Mouse (Mus musculus) forebrain, embryonic 13.5 days (tissue): ENCODE measurements around the gene Fstl5. TPM values are rescaled to one million over a fixed set of nuclear protein-coding genes. Genes with fewer than 3 reads are reported as not detected.
"Not testable (repeated sequence)": the region's sequence is repeated elsewhere in the genome, so short reads cannot be mapped to it uniquely, and the experiment has no call there.

Experiments used
- ATAC-seq: fragments of 200-750 bp; cut with Nextera tagmentation; 2 replicates; pipeline ENCODE4 v1.8.0; 2017
- H3K27ac ChIP-seq: fragments of 300-500 bp; sonication (generic); 2 replicates; pipeline ENCODE4 v1.5.1; 2015; ENCODE audit warnings: inconsistent platforms, mild to moderate bottlenecking, moderate library complexity
- H3K27me3 ChIP-seq: fragments of 300-500 bp; sonication (generic); 2 replicates; pipeline ENCODE4 v1.6.1; 2015; ENCODE audit warnings: mild to moderate bottlenecking, inconsistent platforms
- H3K36me3 ChIP-seq: fragments of 300-500 bp; sonication (generic); 2 replicates; pipeline ENCODE4 v1.6.1; 2015; ENCODE audit warnings: mild to moderate bottlenecking, inconsistent platforms; ENCODE audit not compliant: poor library complexity, severe bottlenecking
- H3K4me1 ChIP-seq: fragments of 300-500 bp; sonication (generic); 2 replicates; pipeline ENCODE4 v1.6.1; 2015; ENCODE audit warnings: inconsistent platforms
- H3K4me2 ChIP-seq: fragments of 300-500 bp; sonication (generic); 2 replicates; pipeline ENCODE4 v1.6.1; 2015; ENCODE audit warnings: inconsistent platforms, mild to moderate bottlenecking, moderate library complexity
- H3K4me3 ChIP-seq: fragments of 300-500 bp; sonication (generic); 2 replicates; pipeline ENCODE4 v1.5.1; 2015; ENCODE audit warnings: mild to moderate bottlenecking, inconsistent platforms
- H3K9ac ChIP-seq: fragments of 300-500 bp; sonication (generic); 2 replicates; pipeline ENCODE4 v1.6.1; 2015; ENCODE audit warnings: mild to moderate bottlenecking, inconsistent platforms
- H3K9me3 ChIP-seq: fragments of 300-500 bp; sonication (generic); replicated peaks from 2 replicates; pipeline ENCODE4 v1.6.1; 2016; ENCODE audit warnings: inconsistent platforms
- WGBS: fragments of 180-500 bp; shearing (Covaris S2); methylation state at CpG from one replicate; pipeline ENCODE4 v1.1.7; 2015; 5-methylcytosine and 5-hydroxymethylcytosine counted together
- polyA plus RNA-seq: library from polyadenylated mRNA; unstranded; fragments of >200 nt; fragmentation: Nextera tagmentation; extraction: Ambion mirVana; gene quantifications from 2 replicates; pipeline ENCODE4 v1.2.1, GENCODE M21; 2015

The Fstl5 gene
- polyA plus RNA-seq, 1 experiment from 2014 or later: 25.6 TPM

GRCm38 (mm10) chr3:76301026-76301773 is 227.1 kb downstream of the Fstl5 start:
- no peaks in the 10 kb centered on the region for H3K36me3 ChIP-seq
- WGBS: 89% methylated on average over 2 of the region's 2 CpGs
- no peaks in the 10 kb centered on the region for H3K9me3 ChIP-seq
- H3K4me1 ChIP-seq: no peaks in the 10 kb centered on the region
- no peak overlapping the region for H3K9ac ChIP-seq
- no peak overlapping the region for H3K27ac ChIP-seq
- no peak overlapping the region for H3K4me3 ChIP-seq
- H3K4me2 ChIP-seq: no peak overlapping the region
- ATAC-seq: no peak
- no peaks in the 10 kb centered on the region for H3K27me3 ChIP-seq

DNA sequence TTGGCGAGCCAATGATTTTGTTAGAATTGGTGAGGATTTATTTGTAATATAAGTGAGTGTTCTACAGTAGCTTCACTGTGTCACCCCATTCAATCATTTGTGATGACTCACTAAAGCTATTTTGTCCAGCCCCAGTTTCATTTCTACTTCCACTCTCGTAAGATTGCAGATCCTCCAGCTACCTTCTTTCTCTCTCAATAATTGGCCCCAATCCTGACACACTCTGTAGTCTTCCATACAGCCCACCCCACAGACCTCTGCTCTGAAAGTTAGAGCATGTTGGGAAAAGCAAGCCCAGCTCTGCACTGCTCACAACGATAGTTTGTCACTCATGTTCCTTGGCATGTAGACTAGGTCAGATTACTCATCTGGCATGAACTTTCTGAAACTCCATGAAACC is 242.9 kb downstream of the Fstl5 start:
- no peaks in the 10 kb centered on the region for H3K36me3 ChIP-seq
- H3K27ac ChIP-seq: no peak overlapping the region
- H3K9ac ChIP-seq: no peak overlapping the region
- peaks cover 6% of the 10 kb centered on the region for H3K9me3 ChIP-seq
- no peaks in the 10 kb centered on the region for H3K4me1 ChIP-seq
- H3K4me3 ChIP-seq: no peak overlapping the region
- 89% methylated on average over 3 of the region's 3 CpGs for WGBS
- H3K27me3 ChIP-seq: no peaks in the 10 kb centered on the region
- no peak for ATAC-seq
- H3K4me2 ChIP-seq: no peak overlapping the region

DNA sequence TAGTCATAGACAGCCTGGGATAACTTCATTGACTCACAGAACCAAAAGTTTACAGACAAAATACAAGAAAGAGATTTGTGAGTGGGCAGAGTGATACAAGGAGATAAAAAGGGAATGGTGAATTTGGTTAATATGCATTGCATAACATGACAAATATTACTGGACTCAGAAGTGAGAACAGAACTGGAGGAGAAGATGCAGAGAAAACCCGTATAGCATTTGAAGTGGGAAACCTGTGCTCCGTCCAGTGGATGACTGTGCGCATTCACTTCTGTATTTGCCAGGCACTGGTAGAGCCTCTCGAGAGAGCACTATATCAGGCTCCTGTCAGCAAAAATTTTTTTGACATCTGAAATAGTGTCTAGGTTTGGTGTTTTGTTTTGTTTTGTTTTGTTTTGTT is 245.5 kb downstream of the Fstl5 start:
- Histone ChIP-seq H3K9ac (no peak overlapping the region), H3K9me3 (peaks cover 6% of the 10 kb centered on the region), H3K36me3 (no peaks in the 10 kb centered on the region), H3K4me1 (no peaks in the 10 kb centered on the region), H3K27me3 (no peaks in the 10 kb centered on the region), H3K4me3 (no peak overlapping the region), H3K27ac (no peak overlapping the region), H3K4me2 (no peak overlapping the region)
- no peak for ATAC-seq
- WGBS: 92% methylated on average over 4 of the region's 4 CpGs

GRCm38 (mm10) chr3:76322431-76322830 is 248.4 kb downstream of the Fstl5 start:
- no peaks in the 10 kb centered on the region for H3K27me3 ChIP-seq
- no peak overlapping the region for H3K4me2 ChIP-seq
- ATAC-seq: no peak
- H3K36me3 ChIP-seq: no peaks in the 10 kb centered on the region
- WGBS: 86% methylated on average over 1 of the region's 1 CpGs
- H3K9me3 ChIP-seq: peaks cover 6% of the 10 kb centered on the region
- no peak overlapping the region for H3K27ac ChIP-seq
- H3K9ac ChIP-seq: no peak overlapping the region
- no peak overlapping the region for H3K4me3 ChIP-seq
- no peaks in the 10 kb centered on the region for H3K4me1 ChIP-seq

DNA sequence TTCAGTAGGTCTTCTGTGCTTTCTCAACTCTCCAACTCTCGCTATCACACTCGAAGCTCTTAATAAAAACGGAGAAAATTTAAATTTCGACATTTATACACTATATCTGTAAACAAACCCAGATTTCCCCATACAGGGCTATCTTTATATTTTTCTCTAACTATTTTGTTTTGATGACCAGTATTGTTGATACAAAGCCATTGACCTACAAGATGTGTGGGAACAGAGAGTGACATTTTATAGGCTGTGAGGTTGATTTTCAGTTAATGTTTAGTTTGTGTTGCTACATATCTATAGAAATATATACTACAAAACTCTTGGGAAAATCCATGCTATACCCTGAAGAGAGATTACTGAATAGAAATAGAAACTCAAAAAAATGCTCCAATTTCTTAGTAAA is 262.9 kb downstream of the Fstl5 start:
- H3K4me1 ChIP-seq: no peaks in the 10 kb centered on the region
- 93% methylated on average over 4 of the region's 4 CpGs for WGBS
- no peak overlapping the region for H3K4me3 ChIP-seq
- no peak for ATAC-seq
- H3K9me3 ChIP-seq: no peaks in the 10 kb centered on the region
- H3K9ac ChIP-seq: no peak overlapping the region
- H3K4me2 ChIP-seq: no peak overlapping the region
- H3K36me3 ChIP-seq: no peaks in the 10 kb centered on the region
- no peak overlapping the region for H3K27ac ChIP-seq
- H3K27me3 ChIP-seq: no peaks in the 10 kb centered on the region

DNA sequence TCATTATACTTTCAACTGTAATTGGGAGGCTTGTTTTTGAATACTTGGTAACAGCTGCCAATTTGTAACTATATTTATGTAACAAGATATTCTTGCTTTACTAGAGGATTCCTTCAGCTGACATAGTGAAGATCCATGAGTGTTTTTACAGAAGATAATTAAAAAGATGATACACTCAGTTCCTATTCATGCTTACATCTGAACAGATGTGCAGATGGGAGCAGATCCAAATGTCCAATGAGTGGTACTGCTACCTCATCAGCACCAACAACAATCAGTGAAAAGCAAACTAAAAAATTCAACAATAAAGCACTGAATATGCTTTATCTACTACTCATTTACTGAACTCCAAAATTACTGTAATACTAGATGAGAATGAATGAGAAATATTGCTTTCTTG is 292.9 kb downstream of the Fstl5 start:
- H3K4me3 ChIP-seq: no peak overlapping the region
- no peaks in the 10 kb centered on the region for H3K36me3 ChIP-seq
- no peak overlapping the region for H3K9ac ChIP-seq
- no peaks in the 10 kb centered on the region for H3K4me1 ChIP-seq
- H3K27ac ChIP-seq: no peak overlapping the region
- no peak; the same call in 1 of the 2 replicates for ATAC-seq
- no peak overlapping the region for H3K4me2 ChIP-seq
- H3K9me3 ChIP-seq: no peaks in the 10 kb centered on the region
- H3K27me3 ChIP-seq: no peaks in the 10 kb centered on the region

- Histone ChIP-seq H3K9me3 (no peaks in the 10 kb centered on the region), H3K4me2 (no peak overlapping the region), H3K27ac (no peak overlapping the region), H3K9ac (no peak overlapping the region), H3K27me3 (no peaks in the 10 kb centered on the region), H3K36me3 (no peaks in the 10 kb centered on the region), H3K4me1 (no peaks in the 10 kb centered on the region), H3K4me3 (no peak overlapping the region)
- WGBS: 92% methylated on average over 4 of the region's 4 CpGs
- no peak for ATAC-seq
Observed at GRCm38 (mm10) chr3:76369910-76370309, 295.8 kb downstream of the Fstl5 start.

DNA sequence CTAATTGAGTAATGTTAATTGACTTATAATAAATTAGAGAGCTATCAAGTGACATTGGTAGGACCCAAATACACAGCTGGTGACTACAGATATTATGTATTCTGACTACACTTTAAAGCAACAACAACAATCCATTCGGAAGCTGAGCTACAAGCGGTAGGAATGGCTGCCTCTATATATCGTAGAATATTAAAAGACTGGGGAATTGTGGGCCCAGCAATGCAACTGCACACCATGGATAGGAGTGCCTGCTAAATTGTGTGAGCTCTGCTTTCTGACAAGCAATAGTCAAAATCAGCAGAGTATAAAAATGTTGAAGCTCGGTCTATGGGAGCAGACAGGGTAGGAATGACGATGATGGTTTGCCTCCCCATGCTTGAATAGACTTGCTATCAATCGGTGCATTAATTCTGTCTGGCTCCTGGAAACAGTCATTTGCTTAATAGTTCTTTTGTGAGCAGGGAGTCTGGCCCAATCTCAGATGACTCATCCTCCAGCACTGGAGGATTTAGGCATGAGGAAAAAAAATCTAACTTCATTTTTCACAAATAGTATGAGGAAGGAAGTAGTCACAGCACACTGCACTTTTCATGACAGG is 354.8 kb downstream of the Fstl5 start:
- Histone ChIP-seq H3K4me3 (no peak overlapping the region), H3K27me3 (no peaks in the 10 kb centered on the region), H3K9ac (no peak overlapping the region), H3K4me2 (no peak overlapping the region), H3K9me3 (no peaks in the 10 kb centered on the region), H3K4me1 (no peaks in the 10 kb centered on the region), H3K36me3 (no peaks in the 10 kb centered on the region), H3K27ac (no peak overlapping the region)
- no peak for ATAC-seq
- WGBS: 87% methylated on average over 6 of the region's 6 CpGs

- ATAC-seq: peak; percentile 66
- Histone ChIP-seq H3K27ac (no peak overlapping the region), H3K4me2 (no peak overlapping the region)
Observed at GRCm38 (mm10) chr3:76467229-76467874, 393.3 kb downstream of the Fstl5 start.

GRCm38 (mm10) chr3:76468147-76468546 is 394.1 kb downstream of the Fstl5 start:
- Histone ChIP-seq H3K27me3 (no peaks in the 10 kb centered on the region), H3K36me3 (no peaks in the 10 kb centered on the region), H3K4me3 (no peak overlapping the region), H3K9ac (no peak overlapping the region), H3K27ac (peak overlapping the region; percentile 35), H3K4me2 (no peak overlapping the region), H3K9me3 (no peaks in the 10 kb centered on the region), H3K4me1 (peaks cover 6% of the 10 kb centered on the region; the same call in 1 of the 2 replicates)
- WGBS: 32% methylated on average over 1 of the region's 1 CpGs
- peak; percentile 74 for ATAC-seq

More at GRCm38 (mm10) chr3:76467229-76467874, 393.3 kb downstream of the Fstl5 start:
- H3K36me3 ChIP-seq: peaks cover 5% of the 10 kb centered on the region; the same call in 1 of the 2 replicates
- no peaks in the 10 kb centered on the region for H3K27me3 ChIP-seq
- H3K4me1 ChIP-seq: peaks cover 6% of the 10 kb centered on the region; the same call in 1 of the 2 replicates
- no peak overlapping the region for H3K4me3 ChIP-seq
- H3K9ac ChIP-seq: no peak overlapping the region
- H3K9me3 ChIP-seq: no peaks in the 10 kb centered on the region

- H3K9ac ChIP-seq, ATAC-seq, H3K27ac ChIP-seq, H3K27me3 ChIP-seq, H3K4me3 ChIP-seq, H3K4me1 ChIP-seq, H3K9me3 ChIP-seq, H3K4me2 ChIP-seq, H3K36me3 ChIP-seq: not testable (repeated sequence)
- WGBS: 86% methylated on average over 3 of the region's 3 CpGs
Observed at GRCm38 (mm10) chr3:76507891-76508290, 433.8 kb downstream of the Fstl5 start.

GRCm38 (mm10) chr3:76508811-76509210 is 434.7 kb downstream of the Fstl5 start:
- H3K9me3 ChIP-seq: no peaks in the 10 kb centered on the region; the same call in 1 of the 2 replicates
- H3K4me2 ChIP-seq: no peak overlapping the region
- 91% methylated on average over 14 of the region's 14 CpGs for WGBS
- H3K27me3 ChIP-seq: no peaks in the 10 kb centered on the region
- no peaks in the 10 kb centered on the region for H3K4me1 ChIP-seq
- no peaks in the 10 kb centered on the region for H3K36me3 ChIP-seq
- ATAC-seq: no peak
- H3K27ac ChIP-seq: no peak overlapping the region
- no peak overlapping the region for H3K9ac ChIP-seq
- no peak overlapping the region for H3K4me3 ChIP-seq
